Mouse (Mus musculus): ENCODE data around the gene Tnrc6b. TPM values are rescaled to one million over a fixed set of nuclear protein-coding genes. Genes with fewer than 3 reads are reported as not detected.

Tnrc6b gene
- total RNA-seq (2021): 10 to 100 TPM; 30.8 to 36.8 TPM
- long read RNA-seq, experiment 1, partial matches to known transcripts: 2 of 8 reads
- long read RNA-seq, experiment 1, other reads (novel, unspliced or antisense): 6 of 8 reads
- long read RNA-seq, experiment 2, partial matches to known transcripts: 10 of 15 reads
- long read RNA-seq, experiment 2, other reads (novel, unspliced or antisense): 3 of 15 reads

DNA sequence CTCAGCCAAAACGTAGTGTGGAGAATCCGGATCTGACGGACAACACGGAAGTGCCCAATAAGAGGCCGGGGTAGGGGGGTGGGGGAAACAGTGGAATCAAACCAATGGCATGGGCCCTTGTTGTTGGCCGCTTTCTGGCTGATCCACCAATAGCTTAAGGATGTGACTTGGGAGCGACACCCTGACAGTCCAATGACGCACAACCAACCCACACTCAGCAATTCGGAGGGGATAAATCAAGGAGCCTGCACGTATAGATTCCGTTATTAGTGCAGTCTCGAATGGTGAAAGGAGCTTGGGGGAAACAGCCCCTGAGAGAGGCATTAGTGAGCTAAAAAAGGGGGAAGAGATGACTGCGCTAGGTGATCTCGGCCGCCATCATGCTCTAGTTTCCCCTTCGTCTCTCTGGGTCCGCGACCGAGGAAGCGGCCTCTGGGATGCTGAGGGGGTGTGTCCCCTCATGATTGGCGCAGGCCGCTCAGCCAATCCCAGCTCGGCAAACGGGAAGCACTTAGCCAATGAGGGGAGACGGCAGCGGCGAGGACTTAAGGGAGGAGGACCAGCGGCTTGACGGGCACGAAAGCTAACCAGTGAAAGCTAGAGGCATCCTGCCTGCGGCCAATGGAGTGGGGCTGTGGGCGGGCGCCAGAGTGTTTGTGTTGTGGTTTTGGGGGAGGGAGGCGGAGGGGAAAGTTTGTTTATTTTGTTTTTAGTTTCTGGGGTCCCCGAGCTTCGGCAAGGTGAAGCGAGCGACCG is at the start of gene Tnrc6b:
Tnrc6b (plus strand) TSS at position 706 of the 756 bp plus-strand sequence.
- DNase-seq (ENCODE audit: low spot score in 2 of 2): peak; percentile 94

DNA sequence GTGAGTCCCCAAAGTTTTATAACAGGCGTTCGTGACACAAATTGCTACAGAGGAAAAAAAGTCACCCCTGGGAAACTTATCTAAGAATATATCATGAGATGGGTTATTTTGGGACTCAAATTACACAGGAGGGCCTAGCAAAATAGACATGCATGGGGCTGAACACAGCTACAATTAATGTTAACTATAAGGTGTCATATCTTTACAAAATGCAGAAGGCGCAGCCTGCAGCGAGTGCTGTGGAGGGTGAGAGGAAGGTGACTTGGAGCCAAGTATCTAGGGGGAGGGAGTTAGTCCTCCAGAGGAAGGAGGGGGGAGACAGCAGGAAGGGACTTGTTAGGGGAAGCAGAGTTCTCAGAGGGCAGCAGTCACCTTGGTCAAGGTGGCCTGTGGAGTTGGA is 46.7 kb upstream of the Tnrc6b start:
- no peak for DNase-seq (ENCODE audit: low spot score in 2 of 2)

DNA sequence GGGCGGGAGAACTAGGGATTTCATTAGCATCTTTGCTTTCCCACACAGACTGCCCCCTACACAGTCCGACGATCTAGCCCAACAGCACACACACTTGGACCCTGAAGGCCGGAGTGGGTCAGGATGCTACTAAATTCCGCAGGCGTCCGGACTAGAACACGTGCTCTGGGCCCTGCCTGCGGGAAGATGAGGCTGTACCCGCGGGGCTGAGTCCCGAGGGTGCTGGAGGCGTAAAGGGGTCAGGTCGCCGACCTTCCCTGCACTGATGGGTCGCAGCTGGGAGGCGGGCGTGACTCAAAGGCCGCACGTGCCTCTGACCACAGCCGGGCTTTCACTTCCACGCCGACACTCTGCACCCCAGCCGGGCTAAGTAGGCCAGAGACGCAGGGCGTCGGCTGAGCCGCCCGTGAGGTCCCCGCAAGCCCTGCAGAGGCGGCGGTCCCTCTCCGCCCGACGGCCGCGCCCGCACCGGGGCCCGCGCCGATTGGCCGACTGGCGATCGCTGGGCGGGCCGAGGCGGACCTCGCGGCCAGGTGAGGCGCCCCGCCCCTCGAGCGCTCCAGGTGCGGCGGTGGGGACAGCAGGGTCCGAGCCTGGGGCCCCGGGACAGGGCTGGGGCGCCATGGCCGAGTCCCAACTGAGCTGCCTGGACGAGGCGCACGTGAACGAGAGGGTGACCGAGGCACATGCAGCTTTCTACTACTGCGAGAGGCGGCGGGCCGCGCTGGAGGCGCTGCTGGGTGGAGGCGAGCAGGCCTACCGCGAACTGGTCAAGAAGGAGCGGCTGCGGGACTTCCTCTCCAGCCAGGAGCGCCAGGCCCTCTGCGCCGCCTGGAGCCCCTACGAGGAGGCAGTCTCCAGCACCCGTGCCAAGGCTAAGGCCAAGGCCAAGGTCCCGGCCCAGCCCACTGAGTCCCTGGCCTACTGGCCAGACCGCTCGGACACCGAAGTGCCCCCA is 39.5 kb upstream of the Tnrc6b start, which contains the start of gene Fam83f:
Fam83f (plus strand) TSS at position 553 of the 958 bp plus-strand sequence.
- peak; percentile 20 to 36 for DNase-seq (ENCODE audit: low spot score in 2 of 2)

DNA sequence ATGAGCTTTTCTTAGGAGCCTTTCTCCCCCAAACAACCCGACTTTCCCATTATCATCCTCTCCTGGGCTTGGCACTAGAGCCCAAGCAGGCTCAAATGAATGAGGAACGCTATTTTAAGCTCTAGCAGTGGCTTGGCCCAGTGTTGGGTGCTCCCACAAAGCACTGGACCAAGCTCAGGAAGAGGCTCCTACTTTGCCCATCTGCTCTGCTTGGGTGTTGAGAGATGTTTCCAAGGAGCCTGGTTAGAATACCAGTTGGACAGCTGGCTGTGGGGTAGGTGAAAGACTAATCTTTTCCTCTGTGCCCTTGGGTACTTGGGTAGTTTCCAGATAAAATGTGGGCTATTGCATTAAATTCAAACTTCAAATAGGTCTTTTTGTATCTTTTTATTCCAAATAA is 38.3 kb upstream of the Tnrc6b start:
- no peak for DNase-seq (ENCODE audit: low spot score in 2 of 2)

DNA sequence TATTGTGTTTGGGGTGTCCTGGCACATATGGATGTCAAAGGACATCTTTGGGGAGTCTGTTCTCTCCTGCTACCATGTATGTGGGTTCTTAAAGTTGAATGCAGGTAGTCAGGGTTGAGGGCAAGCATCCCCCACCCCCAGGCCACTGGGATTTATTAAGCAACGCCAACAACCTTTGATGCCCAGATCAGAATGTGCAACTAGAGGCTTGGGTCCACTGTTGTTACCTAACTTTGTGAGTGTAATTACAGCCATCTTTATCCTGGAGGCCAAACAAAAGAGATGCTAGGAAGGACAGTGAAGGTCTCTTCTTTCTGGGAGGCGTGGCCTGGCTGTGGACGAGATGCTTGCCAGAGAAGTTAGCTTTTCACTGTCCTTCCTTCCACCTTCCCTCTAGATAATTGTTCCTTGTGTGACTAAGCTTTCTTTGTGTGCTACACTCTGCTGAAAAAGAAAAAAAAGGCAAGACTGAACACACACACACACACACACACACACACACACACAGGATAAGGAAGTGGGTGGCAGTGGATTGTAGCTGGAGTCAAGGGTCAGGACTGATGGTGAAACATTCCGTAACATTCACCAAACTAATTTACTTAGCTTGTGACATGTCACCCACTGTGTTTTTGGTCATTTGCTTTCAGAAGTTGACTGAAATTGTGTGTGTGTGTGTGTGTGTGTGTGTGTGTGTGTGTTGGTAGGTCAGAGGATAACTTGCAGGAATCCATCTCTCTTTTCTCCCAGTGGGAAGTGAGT is 37.6 kb upstream of the Tnrc6b start:
- no peak for DNase-seq (ENCODE audit: low spot score in 2 of 2)

DNA sequence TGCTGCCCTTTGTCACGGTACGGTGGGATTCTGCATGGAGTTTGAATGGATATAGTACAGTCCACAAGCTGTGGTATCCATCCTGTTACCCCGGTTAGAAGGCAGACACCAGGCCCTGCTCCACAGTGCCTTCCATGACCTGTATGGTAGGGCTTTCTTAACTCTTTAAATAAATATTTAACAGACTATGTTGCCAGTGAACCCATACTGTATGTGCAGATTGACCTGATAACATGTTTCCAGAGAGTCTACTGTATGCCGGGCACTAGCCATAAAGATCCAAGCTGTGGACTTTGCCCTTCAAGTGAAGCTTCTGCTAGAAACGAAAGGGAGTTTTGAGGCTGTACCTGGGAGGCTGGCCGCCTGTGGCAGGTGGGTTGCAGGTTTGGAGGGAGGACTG is 36.4 kb upstream of the Tnrc6b start:
- no peak for DNase-seq (ENCODE audit: low spot score in 2 of 2)

DNA sequence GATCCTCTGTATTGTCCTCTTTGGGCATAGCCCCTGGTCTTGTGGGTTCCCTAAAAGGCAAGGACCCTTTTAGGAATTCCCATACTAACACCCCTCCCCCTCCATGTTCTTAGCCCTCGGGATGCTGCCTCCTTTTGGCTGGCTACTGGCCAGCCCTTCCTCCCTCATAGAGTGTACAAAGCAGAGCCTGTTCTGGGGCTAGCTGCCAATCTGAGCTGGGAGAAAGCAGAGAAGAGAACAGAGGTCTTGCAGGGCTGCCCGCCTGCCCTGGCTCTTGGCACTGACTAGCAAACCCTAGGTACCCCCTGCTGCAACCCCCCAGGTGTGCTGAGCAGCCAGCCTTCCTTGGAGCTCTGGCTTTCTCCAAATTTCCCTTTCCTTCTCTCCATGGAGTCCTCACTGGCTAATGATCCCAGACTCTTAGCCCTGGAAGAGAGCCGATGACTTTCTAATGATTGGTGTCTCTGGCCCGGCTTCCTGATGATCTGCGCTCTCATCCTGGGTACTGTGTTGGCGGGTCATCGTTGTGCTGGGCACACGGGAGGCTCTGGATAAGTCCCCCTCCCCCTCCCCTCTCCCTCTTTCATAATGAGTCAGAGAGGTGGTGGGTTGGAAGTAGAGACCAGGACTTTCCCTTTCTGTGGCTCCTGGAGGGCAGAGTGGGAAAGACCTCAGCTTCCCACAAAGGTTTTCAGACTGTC is 31.4 kb upstream of the Tnrc6b start:
- DNase-seq (ENCODE audit: low spot score in 2 of 2): no peak

DNA sequence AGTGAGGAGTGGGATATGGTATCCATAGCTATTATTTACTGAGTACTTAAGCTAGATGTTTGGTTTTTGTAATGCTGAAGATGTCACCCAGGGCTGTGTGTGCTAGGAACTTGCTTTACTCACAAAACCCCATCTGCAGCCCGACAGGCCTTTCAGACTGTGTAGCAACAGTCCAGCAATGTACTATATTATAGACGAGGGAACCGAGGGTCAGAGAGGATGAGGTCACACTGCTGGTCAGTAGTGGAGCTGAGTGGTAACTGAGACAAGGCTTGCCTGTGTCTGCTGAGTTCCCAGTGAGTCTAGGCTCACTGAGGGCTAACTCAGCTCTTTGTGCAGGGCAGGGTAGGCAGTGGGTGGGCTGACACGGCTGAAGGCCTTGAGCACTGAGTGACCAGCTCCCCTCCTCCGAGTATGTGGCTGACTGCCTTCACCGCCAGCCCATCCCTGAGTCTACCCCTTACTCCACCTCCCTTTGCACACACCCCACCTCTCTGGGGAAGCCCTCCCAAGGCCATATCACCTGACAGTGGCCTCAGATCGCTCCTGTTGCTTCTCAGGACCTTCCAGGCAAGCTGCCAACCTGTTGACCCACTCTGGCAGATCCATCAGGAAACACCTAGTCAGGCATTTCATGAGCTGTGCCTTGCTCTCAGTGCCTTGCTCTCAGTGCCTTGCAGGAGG is 30.6 kb upstream of the Tnrc6b start:
- no peak for DNase-seq (ENCODE audit: low spot score in 2 of 2)

DNA sequence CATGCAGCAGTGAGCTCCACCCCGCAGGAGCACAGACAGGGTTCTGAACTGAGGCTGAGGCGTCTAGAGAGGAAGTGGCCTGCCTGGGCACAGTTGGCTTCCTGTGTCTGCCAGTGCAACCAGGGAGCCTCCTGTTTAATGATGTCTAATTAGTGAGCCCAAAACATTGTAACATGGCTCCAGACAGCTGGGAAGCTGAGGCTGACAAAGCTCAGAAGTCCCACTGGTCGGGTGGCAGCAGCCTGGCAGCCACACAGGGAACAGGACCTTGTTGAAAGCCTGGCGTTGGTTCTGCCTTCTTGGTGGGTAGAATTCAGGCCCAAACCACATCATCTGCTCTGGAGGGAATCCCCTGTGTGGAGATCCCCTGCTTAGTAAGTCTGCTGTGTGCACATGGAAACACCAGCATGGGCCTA is 29.6 kb upstream of the Tnrc6b start:
- no peak for DNase-seq (ENCODE audit: low spot score in 2 of 2)

DNA sequence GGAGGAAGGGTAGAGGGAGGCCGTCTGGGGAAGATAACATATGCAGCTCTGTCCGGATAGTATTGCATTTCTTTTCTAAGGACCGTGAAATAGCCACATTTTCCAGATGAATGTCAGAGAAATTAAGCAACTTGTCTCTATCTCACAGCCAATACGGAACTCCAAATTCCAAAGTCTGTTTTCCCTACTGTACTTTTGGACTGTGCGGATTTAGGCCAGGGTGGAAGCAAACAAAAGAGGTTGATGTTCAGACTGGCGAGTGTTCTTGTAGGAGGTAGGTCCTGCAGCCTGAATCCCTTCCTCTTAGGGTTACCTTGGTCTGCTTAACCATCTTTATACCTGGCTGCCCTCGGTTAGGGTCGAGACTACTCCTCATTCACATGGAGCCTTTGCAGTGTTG is 28.8 kb upstream of the Tnrc6b start:
- DNase-seq (ENCODE audit: low spot score in 2 of 2): no peak

DNA sequence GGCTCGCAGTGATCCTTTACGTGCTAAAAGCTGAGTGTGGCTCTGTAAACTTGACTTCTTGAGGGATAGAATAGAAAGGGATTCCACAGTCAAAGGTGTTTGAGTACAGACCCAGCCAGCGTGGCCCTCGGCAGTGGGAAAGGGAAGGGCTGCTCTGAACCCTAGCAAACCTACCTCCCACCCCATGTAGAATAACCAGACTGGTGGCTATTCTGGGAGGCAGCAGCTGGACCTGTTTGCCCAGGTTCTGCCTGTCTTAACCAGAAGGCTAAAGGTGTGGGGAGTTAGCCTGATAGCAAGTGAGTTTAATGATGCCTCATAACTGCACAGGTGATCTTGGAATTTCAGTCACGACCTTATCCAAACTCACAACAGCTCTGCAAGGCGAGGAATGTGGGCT is 28.0 kb upstream of the Tnrc6b start:
- DNase-seq (ENCODE audit: low spot score in 2 of 2): no peak

DNA sequence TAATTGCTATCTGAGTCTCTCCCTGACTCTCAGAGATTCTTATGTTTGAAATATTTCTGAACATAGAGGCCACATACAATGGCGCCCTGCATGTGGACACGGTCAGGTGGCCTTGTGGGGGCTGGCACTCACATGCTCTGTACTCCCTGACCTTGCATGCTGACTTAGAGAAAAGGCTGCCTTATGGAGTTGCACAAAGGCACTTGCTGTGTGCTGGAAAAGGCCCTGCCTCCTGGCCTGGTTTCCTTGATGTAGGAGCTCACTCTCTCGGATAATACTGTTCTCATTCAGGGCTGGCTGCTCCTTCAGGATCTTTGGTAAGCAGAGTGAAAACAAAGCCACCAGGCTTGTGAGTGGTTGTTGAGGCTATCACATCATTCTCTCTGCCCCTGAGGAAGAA is 27.1 kb upstream of the Tnrc6b start:
- DNase-seq (ENCODE audit: low spot score in 2 of 2): no peak

DNA sequence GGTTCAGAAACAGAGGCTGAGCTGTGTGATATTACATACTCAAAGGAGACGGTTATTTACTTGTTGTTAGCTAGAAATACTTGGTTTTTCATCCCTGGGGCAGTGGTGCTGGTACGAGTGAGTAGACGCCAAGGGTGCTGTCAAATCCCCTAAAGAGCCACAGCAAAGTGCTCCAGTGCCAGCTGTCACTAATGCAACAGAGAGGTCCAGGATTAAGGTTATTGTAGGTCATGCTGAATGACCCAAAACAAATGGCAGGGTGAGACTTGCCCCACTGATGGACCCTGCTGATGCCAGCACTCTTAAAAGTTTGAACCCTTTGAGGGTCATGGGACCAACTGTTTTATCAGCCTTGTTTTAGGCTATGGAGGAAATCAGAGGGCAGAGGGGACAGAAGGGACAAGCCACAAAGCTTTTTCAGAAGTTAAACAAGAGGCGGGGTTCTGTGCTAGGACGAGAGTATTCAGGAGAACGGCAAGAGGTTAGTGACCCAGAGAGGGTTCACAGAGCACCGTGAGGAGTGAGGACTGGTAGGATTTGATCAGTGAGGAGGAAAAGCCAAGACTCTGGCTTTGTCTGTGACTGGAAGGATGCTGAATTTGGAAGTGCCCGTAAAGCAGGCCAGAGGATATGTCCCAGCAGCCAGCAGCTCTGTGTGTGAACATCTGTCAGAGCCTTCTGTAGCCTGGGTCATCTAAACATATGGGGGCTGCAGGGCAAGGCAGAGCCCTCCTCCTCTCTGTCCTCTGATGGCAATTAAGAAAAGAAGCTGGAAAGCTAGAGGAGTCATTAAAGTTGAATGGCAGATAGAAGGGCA is 26.1 kb upstream of the Tnrc6b start:
- no peak for DNase-seq (ENCODE audit: low spot score in 2 of 2)

DNA sequence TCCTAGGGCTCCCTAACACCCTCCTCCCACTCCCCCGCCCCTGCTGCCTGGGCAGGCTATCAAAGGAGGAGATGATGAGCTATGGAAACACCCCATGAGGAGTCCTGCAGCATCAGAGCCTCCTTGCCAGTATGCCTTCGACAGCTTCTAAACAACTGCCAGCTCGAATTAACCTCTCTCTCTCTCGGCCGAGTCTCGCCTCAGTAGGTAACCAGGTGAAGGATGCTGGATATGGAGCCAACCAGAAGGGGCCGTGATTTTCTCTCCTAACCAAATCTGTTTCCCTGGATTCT is 25.6 kb upstream of the Tnrc6b start:
- DNase-seq (ENCODE audit: low spot score in 2 of 2): no peak

DNA sequence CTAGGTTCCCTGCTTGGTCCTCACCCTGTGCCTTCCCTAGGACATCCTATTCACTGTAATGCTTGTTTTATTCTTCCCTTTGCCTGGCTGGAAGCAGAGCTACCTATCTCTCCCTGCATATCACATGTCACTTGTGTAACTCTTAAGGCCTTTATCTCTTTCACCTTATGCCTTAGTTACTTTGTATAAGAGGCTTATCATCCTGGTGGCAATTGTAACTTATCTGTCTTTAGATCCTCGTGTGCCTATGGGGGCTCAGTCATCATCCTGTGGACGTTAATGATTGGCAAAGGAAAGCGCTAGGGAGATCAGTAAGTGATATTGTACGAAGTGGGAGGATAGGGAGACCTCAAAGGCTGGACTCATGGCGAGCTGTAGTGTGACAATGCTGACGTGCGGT is 22.6 kb upstream of the Tnrc6b start:
- no peak for DNase-seq (ENCODE audit: low spot score in 2 of 2)

DNA sequence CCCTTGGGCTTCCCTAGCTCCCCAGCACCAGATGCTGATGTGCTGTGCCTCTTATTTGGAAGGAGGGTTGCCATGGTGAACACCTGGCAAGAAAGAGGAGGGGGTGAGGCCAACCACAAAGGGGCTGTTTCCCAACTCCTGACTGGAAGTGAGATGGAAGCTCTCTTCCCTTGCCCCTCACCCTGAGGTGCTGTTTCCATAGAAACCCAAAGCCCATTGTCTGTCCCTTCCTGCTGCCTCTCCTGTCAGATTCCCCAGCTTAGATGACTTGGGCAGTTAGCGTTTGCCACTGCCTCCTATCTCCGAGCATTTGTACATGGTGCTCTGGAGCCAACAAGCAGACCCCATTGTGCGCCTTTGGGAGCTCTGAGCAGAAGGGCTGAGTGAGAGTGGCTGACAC is 17.6 kb upstream of the Tnrc6b start:
- no peak for DNase-seq (ENCODE audit: low spot score in 2 of 2)

DNA sequence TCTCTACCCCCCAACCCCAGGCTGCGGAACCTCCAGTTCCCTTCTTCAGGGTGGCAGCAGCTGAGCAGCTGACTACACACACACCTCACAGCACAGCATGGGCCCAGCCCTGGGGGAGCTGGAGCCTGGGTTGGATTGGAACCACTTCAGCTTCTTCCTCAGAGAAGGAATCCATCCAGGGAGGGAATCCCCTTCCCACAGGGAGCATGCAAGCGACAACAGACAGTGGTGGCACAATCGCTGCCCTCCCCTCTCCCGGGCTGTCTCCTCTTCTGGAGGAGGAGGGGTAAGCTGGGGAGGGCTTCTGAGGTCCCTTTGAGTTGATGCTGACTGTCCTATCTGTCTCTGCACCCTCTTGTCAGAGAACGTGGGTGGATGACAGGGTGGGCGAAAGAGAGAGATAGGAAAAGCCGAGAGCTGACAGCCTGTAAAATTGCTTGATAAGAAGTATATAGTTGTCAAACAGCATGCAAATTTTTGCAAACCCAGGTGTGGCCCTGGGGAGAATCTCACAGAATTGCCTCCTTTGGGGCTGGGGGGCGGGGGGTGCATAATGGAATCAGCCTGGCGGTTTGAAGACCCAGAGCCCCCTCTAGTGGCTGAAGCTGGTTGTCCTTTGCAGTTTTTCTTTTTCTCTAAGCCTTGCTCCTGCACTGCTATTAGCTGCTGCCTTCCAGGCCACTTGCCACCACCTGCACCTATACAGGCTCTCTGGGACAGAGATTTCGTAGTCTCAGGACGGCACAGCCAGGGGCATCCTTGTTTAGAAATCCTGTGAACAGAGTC is 16.8 kb upstream of the Tnrc6b start:
- DNase-seq (ENCODE audit: low spot score in 2 of 2): peak; percentile 52 to 64

DNA sequence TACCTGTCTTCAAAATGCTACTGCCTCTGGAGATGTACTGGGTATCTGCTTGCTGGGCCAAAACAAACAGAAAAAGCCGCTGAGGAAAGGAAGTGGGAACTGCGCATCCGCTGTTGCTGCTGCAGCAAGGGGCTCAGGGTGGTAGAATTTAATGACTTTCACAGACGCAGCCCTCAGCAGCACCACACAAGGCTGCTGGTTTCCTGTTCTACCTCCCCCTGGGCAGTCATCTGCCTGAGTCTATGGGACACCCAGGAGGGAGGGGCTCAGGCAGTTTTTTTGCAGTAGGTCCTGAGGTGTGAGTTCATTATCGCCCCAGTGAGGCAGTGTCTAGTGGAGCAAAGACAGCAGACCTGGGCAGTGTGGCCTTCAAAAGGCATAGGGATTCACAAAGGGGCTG is 13.5 kb upstream of the Tnrc6b start:
- no peak for DNase-seq (ENCODE audit: low spot score in 2 of 2)

All from adrenal gland, adult 18-20 months (tissue).